Mouse (Mus musculus) lung, postnatal 0 days (tissue): ENCODE measurements at regions not wholly inside any gene's neighbourhood (a gene's known extent, or its start where the extent isn't known, plus 50 kb on each side); places are given as distances from the start of the nearest gene placed in this dataset.

Experiments used
- ATAC-seq: fragments of 200-750 bp; cut with Nextera tagmentation; 2 replicates; pipeline ENCODE4 v1.8.0; 2017; ENCODE audit warnings: moderate library complexity
- DNase-seq: peaks from one replicate; pipeline ENCODE4 v3.0.0-alpha.2; 2016; ENCODE audit warnings: low spot score
- H3K27ac ChIP-seq: fragments of 300-500 bp; sonication (generic); 2 replicates; pipeline ENCODE4 v1.5.1; 2014; ENCODE audit warnings: antibody characterized with exemption, mild to moderate bottlenecking, low read length, mixed read lengths
- H3K27me3 ChIP-seq: fragments of 300-500 bp; sonication (generic); replicated peaks from 2 replicates; pipeline ENCODE4 v1.6.1; 2014; ENCODE audit warnings: low read length, mixed read lengths; ENCODE audit not compliant: insufficient read depth
- H3K36me3 ChIP-seq: fragments of 300-500 bp; sonication (generic); 2 replicates; pipeline ENCODE4 v1.6.1; 2014; ENCODE audit warnings: low read length, mixed read lengths; ENCODE audit not compliant: insufficient read depth
- H3K4me1 ChIP-seq: fragments of 300-500 bp; sonication (generic); 2 replicates; pipeline ENCODE4 v1.6.1; 2014; ENCODE audit warnings: antibody characterized with exemption, low read depth, low read length, mixed read lengths; ENCODE audit not compliant: insufficient read depth
- H3K4me2 ChIP-seq: fragments of 300-500 bp; sonication (generic); replicated peaks from 2 replicates; pipeline ENCODE4 v1.6.1; 2014; ENCODE audit warnings: low read depth, mild to moderate bottlenecking, low read length, moderate library complexity, mixed read lengths
- H3K4me3 ChIP-seq: fragments of 300-500 bp; sonication (generic); 2 replicates; pipeline ENCODE4 v1.5.1; 2014; ENCODE audit warnings: low read depth, low read length
- H3K9ac ChIP-seq: fragments of 300-500 bp; sonication (generic); replicated peaks from 2 replicates; pipeline ENCODE4 v1.6.1; 2014; ENCODE audit warnings: low read depth, mild to moderate bottlenecking
- H3K9me3 ChIP-seq: fragments of 300-500 bp; sonication (generic); 2 replicates; pipeline ENCODE4 v1.6.1; 2016; ENCODE audit warnings: low read length, mixed read lengths
- CTCF ChIP-seq: IDR thresholded peaks from 2 replicates; pipeline ENCODE4 v1.5.1; 2016; ENCODE audit warnings: antibody characterized with exemption, mild to moderate bottlenecking
- EP300 ChIP-seq: IDR thresholded peaks from 2 replicates; pipeline ENCODE4 v1.6.1; 2016; ENCODE audit warnings: antibody characterized with exemption, mild to moderate bottlenecking, control low read depth
- WGBS: fragments of 180-500 bp; shearing (Covaris S2); extraction: QIAGEN DNeasy Blood & Tissue Kit; methylation state at CpG from one replicate; pipeline ENCODE4 v1.1.7; 2014; 5-methylcytosine and 5-hydroxymethylcytosine counted together

DNA sequence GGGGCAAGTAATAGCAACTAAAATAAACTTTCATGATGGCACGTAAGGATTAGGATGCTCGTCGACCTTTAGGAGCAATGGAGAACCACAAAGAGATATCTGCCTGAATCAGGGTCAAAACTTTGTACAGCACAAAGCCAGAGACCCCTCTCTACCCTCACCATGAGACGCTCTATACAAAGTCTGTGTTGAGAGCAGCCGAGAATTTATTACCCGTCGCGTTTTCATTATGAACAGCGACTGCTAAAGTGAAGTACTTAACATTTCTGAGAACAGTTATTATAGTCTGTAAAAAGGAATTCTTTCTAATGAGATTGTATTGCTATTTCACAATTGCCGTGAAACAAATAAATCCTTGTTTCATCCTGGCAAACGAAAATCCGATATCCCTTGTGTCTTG lies 296.1 kb upstream of the Rsrc1 start:
- DNase-seq (no peak), ATAC-seq (no peak)
- Histone ChIP-seq H3K36me3 (no peaks in the 10 kb centered on the region), H3K9ac (no peak overlapping the region), H3K27ac (no peak overlapping the region), H3K9me3 (no peaks in the 10 kb centered on the region), H3K4me1 (no peaks in the 10 kb centered on the region), H3K4me2 (no peak overlapping the region), H3K4me3 (no peak overlapping the region), H3K27me3 (no peaks in the 10 kb centered on the region)
- WGBS: 78% methylated on average over 12 of the region's 12 CpGs
- no peak for TF ChIP-seq CTCF

GRCm38 (mm10) chr3:66687126-66687525 lies 294.1 kb upstream of the Rsrc1 start:
- Histone ChIP-seq H3K4me2 (no peak overlapping the region), H3K27ac (no peak overlapping the region), H3K9ac (no peak overlapping the region), H3K27me3 (no peaks in the 10 kb centered on the region), H3K9me3 (no peaks in the 10 kb centered on the region), H3K36me3 (no peaks in the 10 kb centered on the region), H3K4me3 (no peak overlapping the region), H3K4me1 (no peaks in the 10 kb centered on the region)
- WGBS: 53% methylated on average over 1 of the region's 1 CpGs
- DNase-seq (no peak), ATAC-seq (no peak)
- no peak for TF ChIP-seq CTCF
- TF ChIP-seq EP300: no peak

GRCm38 (mm10) chr3:66690906-66691522 lies 290.2 kb upstream of the Rsrc1 start:
- no peak for TF ChIP-seq EP300
- no peak for TF ChIP-seq CTCF
- Histone ChIP-seq H3K9me3 (no peaks in the 10 kb centered on the region), H3K4me3 (no peak overlapping the region), H3K27me3 (no peaks in the 10 kb centered on the region), H3K9ac (no peak overlapping the region), H3K4me1 (no peaks in the 10 kb centered on the region), H3K27ac (no peak overlapping the region), H3K4me2 (no peak overlapping the region), H3K36me3 (no peaks in the 10 kb centered on the region)
- 69% methylated on average over 10 of the region's 10 CpGs for WGBS
- ATAC-seq (no peak), DNase-seq (no peak)

DNA sequence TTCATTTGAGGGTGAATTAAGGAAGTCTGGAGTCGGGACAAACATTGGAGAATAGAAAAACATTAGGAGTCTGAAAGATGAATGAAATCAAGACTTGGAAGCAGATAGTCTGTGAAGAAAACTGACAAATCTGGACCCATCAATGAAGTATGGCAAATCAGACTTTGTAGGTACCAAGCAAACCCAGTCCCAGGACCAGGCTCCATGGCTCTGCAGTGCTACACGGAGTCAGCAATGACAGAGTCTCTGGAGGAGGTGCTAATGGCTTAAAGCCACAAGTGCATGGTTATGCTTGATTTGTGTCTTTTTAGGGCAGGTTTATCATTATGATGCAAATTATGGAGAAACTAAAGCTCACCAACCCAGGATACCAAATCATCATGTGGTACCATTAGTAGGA lies 286.1 kb upstream of the Rsrc1 start:
- H3K27me3 ChIP-seq: no peaks in the 10 kb centered on the region
- 94% methylated on average over 2 of the region's 2 CpGs for WGBS
- no peak overlapping the region for H3K4me2 ChIP-seq
- TF ChIP-seq EP300: no peak
- no peak for TF ChIP-seq CTCF
- H3K9ac ChIP-seq: no peak overlapping the region
- H3K9me3 ChIP-seq: no peaks in the 10 kb centered on the region
- H3K4me3 ChIP-seq: no peak overlapping the region
- H3K4me1 ChIP-seq: no peaks in the 10 kb centered on the region
- H3K36me3 ChIP-seq: no peaks in the 10 kb centered on the region
- no peak for DNase-seq
- ATAC-seq: no peak
- no peak overlapping the region for H3K27ac ChIP-seq

DNA sequence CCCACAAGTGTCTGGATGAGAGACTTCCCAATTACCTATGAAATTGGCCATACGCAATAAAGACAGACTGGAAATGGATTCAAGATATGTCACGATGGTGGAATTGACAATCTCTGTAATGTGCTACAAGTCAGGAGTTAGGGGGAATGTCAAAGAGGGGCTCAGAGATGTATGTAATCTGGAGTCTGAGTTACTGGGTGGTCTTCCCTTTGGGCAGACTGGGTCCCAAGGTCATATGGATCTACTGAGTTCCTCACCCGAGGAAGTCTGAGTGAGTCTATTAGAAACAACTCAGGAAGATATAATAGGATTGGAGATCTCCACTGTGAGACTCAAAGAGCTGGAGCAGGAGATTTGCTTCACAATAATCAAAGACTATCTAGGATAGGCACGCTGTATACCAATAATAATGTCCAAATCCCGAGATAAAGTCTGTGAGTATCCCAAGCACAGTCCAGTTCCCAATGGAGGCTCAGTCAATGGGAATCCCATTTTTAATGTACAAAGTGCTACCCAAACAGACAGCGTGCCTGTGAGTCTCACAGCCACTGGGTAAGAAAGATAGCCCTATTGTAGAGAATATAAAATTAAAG lies 285.4 kb upstream of the Rsrc1 start:
- ATAC-seq (no peak), DNase-seq (no peak)
- H3K4me2 ChIP-seq: no peak overlapping the region
- no peaks in the 10 kb centered on the region for H3K4me1 ChIP-seq
- no peaks in the 10 kb centered on the region for H3K36me3 ChIP-seq
- no peaks in the 10 kb centered on the region for H3K27me3 ChIP-seq
- TF ChIP-seq CTCF (no peak), EP300 (no peak)
- 88% methylated on average over 6 of the region's 6 CpGs for WGBS
- no peak overlapping the region for H3K27ac ChIP-seq
- H3K4me3 ChIP-seq: no peak overlapping the region
- no peak overlapping the region for H3K9ac ChIP-seq
- H3K9me3 ChIP-seq: no peaks in the 10 kb centered on the region

DNA sequence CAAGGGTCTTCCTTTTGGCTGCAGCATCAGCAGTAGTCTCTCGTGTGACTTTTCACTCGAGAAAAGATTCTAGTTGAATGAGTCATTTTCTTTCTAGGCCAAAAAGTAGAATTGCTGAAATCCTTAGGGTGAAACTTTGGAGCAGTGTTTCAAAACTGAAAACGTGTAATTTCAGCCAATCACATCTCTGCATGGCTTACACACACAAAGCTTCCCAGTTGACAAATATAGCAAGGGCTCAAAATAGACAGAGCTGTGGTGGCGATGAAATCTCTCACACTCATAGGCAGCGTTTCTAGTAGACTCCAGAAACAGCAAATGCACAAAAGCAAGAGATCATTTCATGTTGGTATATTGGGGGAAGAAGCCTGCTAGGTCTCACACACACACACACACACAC lies 283.1 kb upstream of the Rsrc1 start:
- Histone ChIP-seq H3K27ac (no peak overlapping the region), H3K9ac (no peak overlapping the region), H3K4me3 (no peak overlapping the region), H3K27me3 (no peaks in the 10 kb centered on the region), H3K9me3 (no peaks in the 10 kb centered on the region), H3K4me2 (no peak overlapping the region), H3K4me1 (no peaks in the 10 kb centered on the region), H3K36me3 (no peaks in the 10 kb centered on the region)
- DNase-seq (no peak), ATAC-seq (no peak)
- TF ChIP-seq CTCF: no peak
- TF ChIP-seq EP300: no peak
- WGBS: 67% methylated on average over 5 of the region's 5 CpGs

GRCm38 (mm10) chr3:66705766-66706165 lies 275.4 kb upstream of the Rsrc1 start:
- Histone ChIP-seq H3K27ac (no peak overlapping the region), H3K9me3 (no peaks in the 10 kb centered on the region), H3K4me2 (no peak overlapping the region), H3K27me3 (no peaks in the 10 kb centered on the region), H3K4me3 (no peak overlapping the region), H3K9ac (no peak overlapping the region), H3K36me3 (no peaks in the 10 kb centered on the region), H3K4me1 (no peaks in the 10 kb centered on the region)
- no peak for TF ChIP-seq CTCF
- TF ChIP-seq EP300: no peak
- no peak for ATAC-seq
- DNase-seq: no peak
- 74% methylated on average over 4 of the region's 4 CpGs for WGBS
